Mouse (Mus musculus): ENCODE measurements around the gene Fchsd2.

DNA sequence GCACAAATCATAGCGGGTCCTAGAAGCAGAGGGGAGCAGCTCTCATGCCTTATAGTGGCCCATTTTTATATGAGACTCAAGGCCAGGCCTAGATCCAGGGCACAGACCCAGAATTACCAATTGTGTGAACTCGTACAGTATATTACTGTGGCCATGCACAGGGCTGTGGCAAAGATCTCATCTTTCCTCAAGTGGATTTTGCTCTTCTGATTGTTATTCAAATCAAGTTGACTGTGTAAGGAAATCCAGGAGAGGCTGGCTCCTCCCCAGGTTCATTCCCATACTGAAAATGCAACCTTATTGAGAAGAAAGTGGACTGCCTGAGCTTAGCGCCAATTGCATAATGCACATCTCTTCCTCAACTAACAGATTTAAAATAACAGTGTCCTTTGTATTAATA, 190.1 kb downstream of the Fchsd2 start:
- TF ChIP-seq CTCF (IDR thresholded peaks at IDR 0.05; ENCODE audit: low read depth), result no peak
- no peak for TF ChIP-seq EP300 (IDR thresholded peaks at IDR 0.05; ENCODE audit: low read depth)
